Mouse (Mus musculus) heart, embryonic 13.5 days (tissue): Measurements from ENCODE around the gene Ank3. TPM values are rescaled to one million over a fixed set of nuclear protein-coding genes. Genes with fewer than 3 reads are reported as not detected.

Experiments used
- ATAC-seq: fragments of 200-750 bp; cut with Nextera tagmentation; 2 replicates; pipeline ENCODE4 v1.8.0; 2017; ENCODE audit warnings: moderate TSS enrichment; ENCODE audit not compliant: insufficient number of reproducible peaks, low FRiP score, low TSS enrichment; ENCODE audit errors: extremely low read depth
- H3K27ac ChIP-seq: fragments of 300-500 bp; sonication (generic); replicated peaks from 2 replicates; pipeline ENCODE4 v1.5.1; 2015; ENCODE audit warnings: moderate library complexity, mild to moderate bottlenecking, inconsistent platforms
- H3K27me3 ChIP-seq: fragments of 300-500 bp; sonication (generic); replicated peaks from 2 replicates; pipeline ENCODE4 v1.6.1; 2015; ENCODE audit warnings: mild to moderate bottlenecking, inconsistent platforms
- H3K36me3 ChIP-seq: fragments of 300-500 bp; sonication (generic); 2 replicates; pipeline ENCODE4 v1.6.1; 2015; ENCODE audit warnings: mild to moderate bottlenecking, inconsistent platforms
- H3K4me1 ChIP-seq: fragments of 300-500 bp; sonication (generic); 2 replicates; pipeline ENCODE4 v1.6.1; 2015; ENCODE audit warnings: inconsistent platforms
- H3K4me2 ChIP-seq: fragments of 300-500 bp; sonication (generic); 2 replicates; pipeline ENCODE4 v1.6.1; 2015; ENCODE audit warnings: inconsistent platforms, mild to moderate bottlenecking, moderate library complexity
- H3K4me3 ChIP-seq: fragments of 300-500 bp; sonication (generic); 2 replicates; pipeline ENCODE4 v1.5.1; 2015; ENCODE audit warnings: moderate library complexity, mild to moderate bottlenecking, inconsistent platforms
- H3K9ac ChIP-seq: fragments of 300-500 bp; sonication (generic); 2 replicates; pipeline ENCODE4 v1.6.1; 2015; ENCODE audit warnings: inconsistent platforms, mild to moderate bottlenecking, moderate library complexity
- H3K9me3 ChIP-seq: fragments of 300-500 bp; sonication (generic); 2 replicates; pipeline ENCODE4 v1.6.1; 2016; ENCODE audit warnings: inconsistent platforms
- WGBS: fragments of 180-500 bp; shearing (Covaris S2); methylation state at CpG from one replicate; pipeline ENCODE4 v1.1.7; 2015; ENCODE audit warnings: mixed read lengths; 5-methylcytosine and 5-hydroxymethylcytosine counted together
- polyA plus RNA-seq: library from polyadenylated mRNA; unstranded; fragments of >200 nt; fragmentation: Nextera tagmentation; extraction: Ambion mirVana; gene quantifications from 2 replicates; pipeline ENCODE4 v1.2.1, GENCODE M21; 2015

Ank3 gene
- polyA plus RNA-seq, 1 experiment from 2014 or later, result 30.8 TPM

GRCm38 (mm10) chr10:69803135-69803756 lies 404.7 kb downstream of the Ank3 start:
- H3K36me3 ChIP-seq, result peaks cover 8% of the 10 kb centered on the region; the same call in 1 of the 2 replicates
- peaks cover 21% of the 10 kb centered on the region for H3K4me1 ChIP-seq
- no peaks in the 10 kb centered on the region for H3K9me3 ChIP-seq
- no peak overlapping the region for H3K9ac ChIP-seq
- no peaks in the 10 kb centered on the region for H3K27me3 ChIP-seq
- WGBS, result 88% methylated on average over 14 of the region's 14 CpGs
- no peak overlapping the region for H3K27ac ChIP-seq
- H3K4me2 ChIP-seq, result no peak overlapping the region
- no peak overlapping the region for H3K4me3 ChIP-seq
- no peak for ATAC-seq

DNA sequence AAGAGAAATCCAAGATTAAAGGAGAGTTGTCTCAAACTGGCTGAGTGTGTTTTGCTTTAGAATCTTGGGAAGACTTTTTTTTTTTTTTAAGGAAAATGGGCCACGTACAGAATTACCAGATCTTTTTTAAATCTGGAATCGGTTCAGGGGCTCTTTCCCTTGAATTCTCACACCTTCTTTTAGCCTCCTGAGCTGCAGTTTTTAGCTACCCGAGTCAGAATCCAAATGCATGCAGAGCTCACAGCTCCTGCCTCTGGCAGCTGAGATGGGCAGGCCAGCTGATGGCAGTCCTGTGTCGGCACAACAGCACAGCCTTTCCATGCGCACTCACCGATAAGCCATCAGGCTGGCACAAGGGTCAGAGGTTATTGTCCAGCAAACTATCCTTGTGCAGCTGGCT lies 406.0 kb downstream of the Ank3 start:
- H3K4me3 ChIP-seq, result no peak overlapping the region
- no peak for ATAC-seq

DNA sequence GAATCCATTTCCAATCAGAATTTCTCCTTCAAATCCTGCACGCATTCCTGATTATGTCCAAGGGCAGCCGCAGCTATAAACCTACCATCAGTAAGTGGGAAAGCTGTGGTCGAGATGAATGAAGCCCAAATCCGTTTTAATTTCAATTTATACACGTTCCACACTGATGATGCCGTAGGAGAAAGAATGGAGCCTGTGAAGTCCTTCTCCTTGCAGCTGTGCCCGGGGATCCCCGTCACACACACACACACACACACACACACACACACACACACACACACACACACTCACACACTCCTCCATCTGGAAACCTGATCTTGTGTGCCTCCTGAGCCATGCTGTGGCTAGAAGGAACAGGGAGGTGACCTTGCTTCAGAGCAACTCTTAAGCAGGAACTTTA lies 412.2 kb downstream of the Ank3 start:
- H3K36me3 ChIP-seq, result peaks cover 77% of the 10 kb centered on the region
- no peak for ATAC-seq
- no peaks in the 10 kb centered on the region for H3K4me1 ChIP-seq
- no peaks in the 10 kb centered on the region for H3K27me3 ChIP-seq
- H3K4me3 ChIP-seq, result no peak overlapping the region
- H3K4me2 ChIP-seq, result no peak overlapping the region
- 89% methylated on average over 8 of the region's 8 CpGs for WGBS
- H3K9ac ChIP-seq, result no peak overlapping the region
- H3K9me3 ChIP-seq, result no peaks in the 10 kb centered on the region
- H3K27ac ChIP-seq, result no peak overlapping the region

More for the DNA sequence above, 406.0 kb downstream of the Ank3 start:
- WGBS, result 71% methylated on average over 6 of the region's 6 CpGs
- Histone ChIP-seq H3K4me2 (no peak overlapping the region), H3K27ac (0 out of 2 replicates have a peak overlapping the region, but pooled peaks have one; percentile 12), H3K9ac (no peak overlapping the region), H3K4me1 (peaks cover 11% of the 10 kb centered on the region), H3K27me3 (no peaks in the 10 kb centered on the region), H3K9me3 (no peaks in the 10 kb centered on the region), H3K36me3 (peaks cover 21% of the 10 kb centered on the region)

DNA sequence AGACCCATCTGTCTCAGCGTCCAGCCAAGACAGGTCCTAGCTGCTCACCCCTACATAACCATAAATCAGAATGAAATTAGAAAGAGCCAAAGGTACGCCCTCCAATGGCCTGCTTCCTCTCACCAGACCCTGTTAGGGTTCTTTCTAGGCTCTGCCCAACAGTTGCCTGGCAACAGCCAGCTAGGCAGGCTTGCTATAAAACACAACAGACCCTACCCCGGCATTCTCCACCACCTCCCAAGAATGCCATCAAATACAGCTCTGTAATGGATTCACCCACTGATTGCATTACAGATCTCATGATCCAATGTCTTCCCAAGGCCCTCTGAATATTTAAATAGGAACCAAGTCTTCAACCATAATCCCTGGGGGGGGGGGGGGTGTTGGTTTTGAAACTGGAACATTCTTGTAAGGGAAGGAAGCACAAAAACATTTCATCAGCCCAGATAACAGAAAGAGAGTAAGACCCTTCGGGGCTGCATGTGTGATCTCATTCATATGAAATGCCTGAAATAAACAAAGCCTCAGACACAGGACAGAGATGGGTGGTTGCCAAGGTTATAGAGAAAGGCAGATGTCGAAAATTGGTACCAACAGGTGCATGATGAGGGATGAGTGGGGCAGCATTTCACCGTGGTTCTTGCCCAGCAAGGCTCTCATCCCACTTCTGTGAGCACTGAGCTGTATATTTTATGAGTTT lies 415.4 kb downstream of the Ank3 start:
- Histone ChIP-seq H3K4me3 (no peak overlapping the region), H3K4me1 (no peaks in the 10 kb centered on the region), H3K9ac (no peak overlapping the region), H3K27me3 (no peaks in the 10 kb centered on the region), H3K27ac (no peak overlapping the region), H3K9me3 (no peaks in the 10 kb centered on the region), H3K36me3 (peaks cover 82% of the 10 kb centered on the region), H3K4me2 (no peak overlapping the region)
- no peak for ATAC-seq
- 66% methylated on average over 6 of the region's 6 CpGs for WGBS

DNA sequence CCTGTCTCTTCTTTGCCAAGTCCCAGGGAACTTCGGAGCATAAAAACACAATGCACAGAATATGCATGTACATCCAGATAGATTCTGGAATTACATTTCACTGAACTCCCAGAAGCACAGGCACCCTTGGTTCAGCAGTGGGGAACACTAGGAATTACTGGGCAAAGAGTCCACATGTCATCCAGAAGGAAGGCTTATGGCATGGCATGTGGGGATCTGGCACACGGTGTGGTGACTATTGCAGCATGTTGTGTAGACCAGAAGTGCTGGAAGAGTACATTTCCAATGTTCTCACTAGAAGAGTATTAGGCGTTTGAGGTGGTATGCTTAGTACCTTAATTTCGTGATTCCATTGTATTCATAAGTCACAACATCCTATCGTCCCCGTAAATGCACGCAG lies 422.7 kb downstream of the Ank3 start:
- no peak for ATAC-seq
- Histone ChIP-seq H3K4me3 (no peak overlapping the region), H3K27me3 (no peaks in the 10 kb centered on the region), H3K9me3 (no peaks in the 10 kb centered on the region), H3K4me2 (no peak overlapping the region), H3K27ac (no peak overlapping the region), H3K9ac (no peak overlapping the region), H3K4me1 (peaks cover 4% of the 10 kb centered on the region; the same call in 1 of the 2 replicates), H3K36me3 (peaks cover 68% of the 10 kb centered on the region)
- WGBS, result 88% methylated on average over 7 of the region's 7 CpGs

DNA sequence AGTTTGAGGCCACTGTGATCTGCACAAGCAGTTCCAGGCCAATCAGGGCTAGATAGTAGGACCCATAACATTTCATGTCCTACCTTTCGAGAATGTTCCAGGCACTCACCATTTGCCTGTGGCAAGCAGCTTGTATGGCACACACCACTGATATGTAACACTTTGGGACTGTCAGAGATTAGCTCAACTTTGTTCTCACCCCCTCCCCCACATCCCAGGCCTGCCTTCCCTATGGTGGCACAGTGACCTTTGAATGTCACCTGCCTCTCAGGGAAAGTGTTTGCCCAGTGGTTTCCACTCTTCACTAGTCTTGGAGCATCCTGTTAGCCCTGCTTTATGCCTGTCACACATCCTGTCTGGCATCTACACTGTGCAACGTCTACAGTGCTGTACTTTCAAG lies 430.2 kb downstream of the Ank3 start:
- peak overlapping the region; percentile 81 for H3K27ac ChIP-seq
- no peak for ATAC-seq

GRCm38 (mm10) chr10:69829236-69829635 lies 430.7 kb downstream of the Ank3 start:
- peak overlapping the region; percentile 81 for H3K27ac ChIP-seq
- 45% methylated on average over 3 of the region's 3 CpGs for WGBS

More for the DNA sequence above, 430.2 kb downstream of the Ank3 start:
- H3K4me2 ChIP-seq, result no peak overlapping the region
- no peaks in the 10 kb centered on the region for H3K27me3 ChIP-seq
- no peak overlapping the region for H3K4me3 ChIP-seq
- H3K36me3 ChIP-seq, result peaks cover 29% of the 10 kb centered on the region
- H3K9me3 ChIP-seq, result no peaks in the 10 kb centered on the region
- H3K4me1 ChIP-seq, result peaks cover 35% of the 10 kb centered on the region
- H3K9ac ChIP-seq, result no peak overlapping the region
- WGBS, result 23% methylated on average over 2 of the region's 2 CpGs

DNA sequence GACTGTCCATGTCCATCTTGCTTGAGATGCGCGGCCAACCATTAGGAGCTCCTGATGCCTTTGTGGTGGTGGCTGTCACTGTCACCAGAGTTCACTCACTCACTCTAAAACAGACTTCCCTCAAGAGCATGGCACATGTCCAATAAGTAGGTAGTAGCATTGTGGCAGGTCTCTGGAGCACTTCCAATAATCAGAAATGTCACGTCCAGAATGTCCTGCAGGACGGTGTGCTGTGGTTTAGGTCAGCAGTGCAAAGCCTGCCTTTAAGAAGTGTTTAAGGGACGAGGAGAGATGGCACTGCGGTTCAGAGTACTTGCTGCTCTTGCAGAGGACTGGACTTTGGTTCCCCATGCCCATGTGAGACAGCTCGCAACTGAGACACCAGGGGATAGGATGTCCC lies 433.0 kb downstream of the Ank3 start:
- Histone ChIP-seq H3K27ac (peak overlapping the region; percentile 48), H3K36me3 (peaks cover 6% of the 10 kb centered on the region; the same call in 1 of the 2 replicates), H3K4me2 (no peak overlapping the region), H3K9ac (no peak overlapping the region), H3K4me3 (no peak overlapping the region), H3K27me3 (no peaks in the 10 kb centered on the region), H3K9me3 (no peaks in the 10 kb centered on the region), H3K4me1 (peaks cover 45% of the 10 kb centered on the region)
- ATAC-seq, result no peak
- WGBS, result 52% methylated on average over 7 of the region's 7 CpGs

More at GRCm38 (mm10) chr10:69829236-69829635, 430.7 kb downstream of the Ank3 start:
- no peak overlapping the region for H3K4me2 ChIP-seq
- H3K4me3 ChIP-seq, result no peak overlapping the region
- peaks cover 38% of the 10 kb centered on the region for H3K4me1 ChIP-seq
- peaks cover 25% of the 10 kb centered on the region for H3K36me3 ChIP-seq
- H3K9me3 ChIP-seq, result no peaks in the 10 kb centered on the region
- ATAC-seq, result no peak
- H3K9ac ChIP-seq, result no peak overlapping the region
- no peaks in the 10 kb centered on the region for H3K27me3 ChIP-seq

DNA sequence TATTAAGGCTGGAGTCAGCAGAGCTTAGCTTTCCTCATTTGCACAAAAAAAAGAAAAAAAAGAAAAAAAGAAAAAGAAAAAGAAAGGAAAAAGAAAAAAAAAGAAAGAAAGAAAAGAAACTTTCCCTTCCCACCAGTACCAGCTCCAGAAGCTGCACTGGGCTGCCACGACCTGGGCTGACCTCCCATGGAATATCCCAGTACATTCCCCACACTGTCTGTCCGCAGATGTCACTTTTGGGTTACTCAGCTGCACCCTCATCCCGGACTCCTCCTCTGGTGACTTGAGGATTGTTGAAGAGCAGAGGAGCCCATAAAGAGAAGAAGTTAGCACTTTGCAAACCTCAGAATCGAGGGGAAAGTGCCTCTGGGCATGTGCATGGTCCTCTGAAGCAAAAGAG lies 433.7 kb downstream of the Ank3 start:
- Histone ChIP-seq H3K4me2 (no peak overlapping the region), H3K9ac (no peak overlapping the region), H3K36me3 (peaks cover 6% of the 10 kb centered on the region; the same call in 1 of the 2 replicates), H3K9me3 (no peaks in the 10 kb centered on the region), H3K27ac (no peak overlapping the region), H3K4me1 (peaks cover 45% of the 10 kb centered on the region), H3K27me3 (no peaks in the 10 kb centered on the region), H3K4me3 (no peak overlapping the region)
- 84% methylated on average over 4 of the region's 4 CpGs for WGBS
- ATAC-seq, result no peak

DNA sequence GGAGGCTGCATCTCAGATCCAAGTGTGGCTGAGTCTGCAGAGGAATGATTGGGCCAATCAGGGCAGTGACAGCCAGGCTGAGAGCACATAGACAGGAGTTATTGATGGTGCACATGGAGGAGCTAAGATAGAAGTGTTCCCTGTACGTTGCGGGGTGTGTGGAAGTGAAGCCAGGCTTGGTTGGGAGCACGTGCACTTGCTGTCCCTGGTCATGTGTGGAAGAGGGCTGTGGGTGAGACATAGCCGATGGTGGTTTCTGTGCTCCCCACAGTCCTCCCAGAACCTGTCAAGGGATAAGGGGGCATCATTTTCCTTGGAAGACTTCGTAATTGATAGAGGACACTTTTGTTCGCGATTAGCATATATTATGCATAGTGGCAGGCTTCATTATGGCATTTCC lies 434.2 kb downstream of the Ank3 start:
- Histone ChIP-seq H3K4me3 (no peak overlapping the region), H3K27ac (no peak overlapping the region), H3K27me3 (no peaks in the 10 kb centered on the region), H3K9me3 (no peaks in the 10 kb centered on the region), H3K9ac (no peak overlapping the region), H3K4me1 (peaks cover 45% of the 10 kb centered on the region), H3K4me2 (no peak overlapping the region), H3K36me3 (peaks cover 6% of the 10 kb centered on the region; the same call in 1 of the 2 replicates)
- ATAC-seq, result no peak
- WGBS, result 87% methylated on average over 7 of the region's 7 CpGs

DNA sequence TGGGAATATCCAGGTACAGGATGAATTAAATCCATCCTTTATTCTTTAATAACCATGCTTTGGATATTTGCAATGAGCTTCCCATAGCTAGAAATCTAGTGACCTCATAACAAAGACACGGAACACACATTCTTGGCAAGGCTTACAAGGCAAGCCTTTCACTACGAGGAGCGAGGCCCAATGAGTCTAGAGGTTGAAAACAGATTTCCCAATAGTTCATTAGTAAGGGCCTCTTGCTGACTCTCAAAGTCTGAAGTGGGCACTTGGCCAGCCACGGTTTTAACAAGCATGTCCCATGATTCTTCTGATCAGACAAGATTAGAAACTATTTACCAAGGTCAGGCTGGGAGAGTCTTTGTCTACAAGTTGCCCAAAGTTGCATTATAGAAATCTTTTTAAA lies 436.1 kb downstream of the Ank3 start:
- peak; percentile 34; the same call in 1 of the 2 replicates for ATAC-seq
- H3K9ac ChIP-seq, result no peak overlapping the region
- WGBS, result 33% methylated on average over 4 of the region's 4 CpGs
- H3K4me3 ChIP-seq, result no peak overlapping the region
- peaks cover 30% of the 10 kb centered on the region for H3K4me1 ChIP-seq
- H3K4me2 ChIP-seq, result no peak overlapping the region
- H3K27me3 ChIP-seq, result no peaks in the 10 kb centered on the region
- 0 out of 2 replicates have a peak, but pooled peaks cover 6% of the 10 kb centered on the region for H3K36me3 ChIP-seq
- no peaks in the 10 kb centered on the region for H3K9me3 ChIP-seq
- peak overlapping the region; percentile 50 for H3K27ac ChIP-seq
